Mouse (Mus musculus) limb, embryonic 10.5 days (tissue): Measurements from ENCODE around the gene Cpt2. TPM values are rescaled to one million over a fixed set of nuclear protein-coding genes. Genes with fewer than 3 reads are reported as not detected.

Source experiments
- DNase-seq: peaks from one replicate; pipeline ENCODE4 v3.0.0-alpha.2; 2017; ENCODE audit warnings: low spot score
- H3K27ac ChIP-seq: fragments of 300-500 bp; sonication (generic); 2 replicates; pipeline ENCODE4 v1.5.1; 2016; ENCODE audit warnings: mild to moderate bottlenecking
- H3K27me3 ChIP-seq: fragments of 300-500 bp; sonication (generic); 2 replicates; pipeline ENCODE4 v1.6.1; 2016; ENCODE audit warnings: low read depth, mild to moderate bottlenecking; ENCODE audit not compliant: poor library complexity, severe bottlenecking
- H3K36me3 ChIP-seq: fragments of 300-500 bp; sonication (generic); 2 replicates; pipeline ENCODE4 v1.6.1; 2016; ENCODE audit warnings: mild to moderate bottlenecking, moderate library complexity
- H3K4me1 ChIP-seq: fragments of 300-500 bp; sonication (generic); 2 replicates; pipeline ENCODE4 v1.6.1; 2016
- H3K4me3 ChIP-seq: fragments of 300-500 bp; sonication (generic); 2 replicates; pipeline ENCODE4 v1.5.1; 2016; ENCODE audit warnings: mild to moderate bottlenecking, moderate library complexity
- H3K9me3 ChIP-seq: fragments of 300-500 bp; sonication (generic); replicated peaks from 2 replicates; pipeline ENCODE4 v1.6.1; 2016; ENCODE audit warnings: mild to moderate bottlenecking
- WGBS: fragments of 180-500 bp; shearing (Covaris S2); methylation state at CpG from one replicate; pipeline ENCODE4 v1.1.7; 2016; 5-methylcytosine and 5-hydroxymethylcytosine counted together
- polyA plus RNA-seq: library from polyadenylated mRNA; unstranded; fragments of >200 nt; fragmentation: Nextera tagmentation; extraction: Ambion mirVana; gene quantifications from 2 replicates; pipeline ENCODE4 v1.2.1, GENCODE M21; 2016

The Cpt2 gene
- polyA plus RNA-seq, 1 experiment from 2014 or later = 41.6 TPM

GRCm38 (mm10) chr4:107904252-107904651 is 19.2 kb downstream of the Cpt2 start:
- no peak overlapping the region for H3K4me3 ChIP-seq
- no peak overlapping the region for H3K27ac ChIP-seq
- 92% methylated on average over 10 of the region's 10 CpGs for WGBS
- no peaks in the 10 kb centered on the region for H3K9me3 ChIP-seq
- H3K36me3 ChIP-seq = peaks cover 72% of the 10 kb centered on the region
- no peak for DNase-seq
- H3K27me3 ChIP-seq = no peaks in the 10 kb centered on the region
- H3K4me1 ChIP-seq = no peaks in the 10 kb centered on the region

DNA sequence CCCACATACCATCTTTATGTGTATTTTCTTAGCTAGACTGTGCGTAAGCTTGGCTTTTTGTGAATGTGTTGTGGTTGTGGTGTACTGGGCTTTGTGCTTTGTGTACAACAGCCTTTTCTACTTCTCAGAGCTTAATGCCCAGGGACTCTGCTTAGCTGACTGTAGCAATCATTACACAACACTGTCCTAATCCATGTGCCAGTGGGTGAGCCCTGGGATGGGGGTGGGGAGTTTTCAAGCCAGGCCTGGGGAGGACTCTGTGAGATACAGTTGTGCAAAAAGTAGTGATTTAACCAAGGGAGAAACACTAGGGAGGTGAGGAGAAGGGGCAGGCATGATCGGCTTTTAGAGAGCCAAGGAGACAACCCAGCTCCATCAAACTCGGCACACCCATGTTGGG is 23.2 kb downstream of the Cpt2 start:
- H3K36me3 ChIP-seq = peaks cover 78% of the 10 kb centered on the region
- no peak overlapping the region for H3K27ac ChIP-seq
- no peaks in the 10 kb centered on the region for H3K9me3 ChIP-seq

DNA sequence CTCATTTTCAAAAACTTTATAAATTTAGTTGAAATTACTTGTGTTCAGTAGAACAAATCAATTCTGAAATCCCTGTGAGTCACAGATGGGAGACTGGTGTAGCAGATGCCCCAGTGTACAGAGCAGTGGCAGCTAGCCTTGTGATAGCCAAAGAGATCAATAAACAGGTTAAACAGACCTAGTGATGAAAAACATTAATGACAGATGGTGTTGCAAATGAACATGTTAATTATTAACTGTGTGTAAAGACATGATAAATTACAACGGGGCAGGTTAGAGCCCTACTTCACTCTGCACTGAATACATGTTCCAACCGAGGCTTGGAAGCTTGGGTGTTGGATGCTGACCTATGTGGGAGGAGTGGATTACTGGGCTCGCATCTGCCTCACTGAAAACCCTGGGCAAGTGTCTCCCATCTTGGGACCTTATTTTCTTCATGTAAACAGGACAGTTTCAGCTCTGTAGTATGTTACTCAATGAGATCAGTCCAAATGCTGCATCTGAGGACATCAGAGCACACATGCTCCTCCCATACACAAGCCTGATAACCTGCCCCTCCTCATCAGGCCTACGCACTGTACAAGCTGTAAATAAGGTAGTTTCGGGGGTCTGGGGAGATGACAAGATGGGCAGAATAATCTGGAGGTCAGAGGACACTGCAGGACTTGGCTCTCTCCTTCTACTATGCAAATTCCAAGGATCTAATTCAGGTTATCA is 24.0 kb downstream of the Cpt2 start:
- Histone ChIP-seq H3K9me3 (no peaks in the 10 kb centered on the region), H3K27ac (no peak overlapping the region), H3K27me3 (no peaks in the 10 kb centered on the region), H3K4me1 (no peaks in the 10 kb centered on the region), H3K4me3 (no peak overlapping the region), H3K36me3 (peaks cover 77% of the 10 kb centered on the region)
- 82% methylated on average over 5 of the region's 5 CpGs for WGBS
- DNase-seq = no peak

More for the DNA sequence above, 23.2 kb downstream of the Cpt2 start:
- Histone ChIP-seq H3K27me3 (no peaks in the 10 kb centered on the region), H3K4me3 (no peak overlapping the region), H3K4me1 (no peaks in the 10 kb centered on the region)
- no peak for DNase-seq
- WGBS = 90% methylated on average over 3 of the region's 3 CpGs

DNA sequence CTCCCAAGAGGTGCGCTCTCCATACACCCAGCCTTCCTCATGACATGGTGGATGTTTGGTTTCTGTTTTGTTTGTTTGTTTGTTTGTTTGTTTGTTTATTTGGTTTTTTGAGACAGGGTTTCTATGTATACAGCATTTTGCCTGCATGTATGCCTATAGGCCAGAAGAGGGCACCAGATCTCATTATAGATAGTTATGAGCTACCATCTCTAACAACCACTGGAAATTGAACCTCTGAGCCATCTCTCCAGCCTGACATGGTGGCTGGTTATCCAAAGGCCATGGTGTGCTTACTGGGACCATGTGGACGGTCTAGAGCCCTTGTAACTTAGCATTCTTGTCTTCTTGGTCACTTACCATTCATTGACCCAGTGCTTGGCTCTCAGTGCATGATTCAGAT is 30.7 kb downstream of the Cpt2 start:
- DNase-seq = no peak
- no peak overlapping the region for H3K4me3 ChIP-seq
- 82% methylated on average over 2 of the region's 2 CpGs for WGBS
- H3K9me3 ChIP-seq = no peaks in the 10 kb centered on the region
- peaks cover 17% of the 10 kb centered on the region for H3K4me1 ChIP-seq
- no peaks in the 10 kb centered on the region for H3K27me3 ChIP-seq
- H3K27ac ChIP-seq = no peak overlapping the region
- H3K36me3 ChIP-seq = peaks cover 73% of the 10 kb centered on the region

- under 1% methylated on average over 48 of the region's 48 CpGs for WGBS
- peaks cover 74% of the 10 kb centered on the region for H3K36me3 ChIP-seq
- peak; percentile 97 for DNase-seq
- H3K9me3 ChIP-seq = no peaks in the 10 kb centered on the region
- H3K27me3 ChIP-seq = no peaks in the 10 kb centered on the region
- H3K4me3 ChIP-seq = peak within 1 kb of the TSS; percentile 68
- peaks cover 17% of the 10 kb centered on the region for H3K4me1 ChIP-seq
- H3K27ac ChIP-seq = peak within 1 kb of the TSS; percentile 83
Observed at GRCm38 (mm10) chr4:107889731-107890432, 33.5 kb downstream of the Cpt2 start, which contains the start of gene 0610037L13Rik. TSS of gene 0610037L13Rik (plus strand) at chr4:107889813.

DNA sequence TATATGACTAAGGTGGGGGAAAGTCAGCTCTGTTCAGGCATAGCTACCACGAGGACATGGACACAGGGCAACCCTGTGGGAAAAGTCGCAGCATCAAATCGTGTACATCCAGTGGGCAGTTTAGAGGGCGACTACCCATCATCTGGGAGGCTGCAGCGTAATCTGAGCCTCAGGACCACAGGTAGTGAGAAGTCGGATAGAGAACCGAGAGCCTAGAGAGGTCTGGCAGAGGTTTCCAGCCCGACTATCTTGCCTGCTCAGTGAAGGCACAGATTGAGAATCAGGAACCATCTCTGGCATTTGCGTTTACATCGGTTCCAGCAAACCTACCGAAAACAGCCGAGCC is 34.1 kb downstream of the Cpt2 start:
- H3K27ac ChIP-seq = peak overlapping the region; percentile 83
- no peaks in the 10 kb centered on the region for H3K9me3 ChIP-seq

GRCm38 (mm10) chr4:107886371-107886770 is 37.0 kb downstream of the Cpt2 start:
- Histone ChIP-seq H3K4me3 (no peak overlapping the region), H3K27ac (no peak overlapping the region), H3K4me1 (peaks cover 17% of the 10 kb centered on the region), H3K27me3 (no peaks in the 10 kb centered on the region), H3K9me3 (no peaks in the 10 kb centered on the region), H3K36me3 (peaks cover 74% of the 10 kb centered on the region)
- WGBS = 82% methylated on average over 7 of the region's 7 CpGs
- DNase-seq = no peak

More for the DNA sequence above, 34.1 kb downstream of the Cpt2 start:
- Histone ChIP-seq H3K36me3 (peaks cover 74% of the 10 kb centered on the region), H3K4me3 (peak overlapping the region; percentile 68), H3K4me1 (peaks cover 17% of the 10 kb centered on the region), H3K27me3 (no peaks in the 10 kb centered on the region)
- 2% methylated on average over 12 of the region's 12 CpGs for WGBS
- DNase-seq = no peak

DNA sequence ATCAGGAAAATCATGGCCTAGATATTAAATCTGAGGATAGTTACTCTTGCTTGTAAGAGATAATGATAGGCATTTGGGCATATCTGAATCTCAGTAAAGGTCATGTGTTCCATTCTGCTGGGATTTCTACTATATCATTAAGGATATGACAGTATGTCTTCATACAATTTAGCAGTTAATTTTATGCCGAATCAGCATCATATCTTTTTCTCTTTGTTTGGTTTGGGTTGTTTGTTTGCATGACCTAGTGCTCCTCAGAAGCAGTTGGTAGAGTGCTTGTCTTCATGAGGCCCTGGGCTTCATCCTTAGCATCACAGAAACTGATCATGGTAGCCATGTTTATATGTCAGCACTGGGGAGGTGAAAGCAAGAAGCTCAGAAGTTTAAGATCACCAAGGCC is 41.8 kb downstream of the Cpt2 start:
- Histone ChIP-seq H3K9me3 (no peaks in the 10 kb centered on the region), H3K4me1 (peaks cover 15% of the 10 kb centered on the region), H3K27ac (no peak overlapping the region), H3K36me3 (peaks cover 57% of the 10 kb centered on the region), H3K4me3 (no peak overlapping the region), H3K27me3 (no peaks in the 10 kb centered on the region)
- 94% methylated on average over 1 of the region's 1 CpGs for WGBS
- DNase-seq = no peak

- H3K4me3 ChIP-seq = peak within 1 kb of the TSS; percentile 73
- 4% methylated on average over 48 of the region's 48 CpGs for WGBS
- H3K4me1 ChIP-seq = peaks cover 15% of the 10 kb centered on the region
- peak; percentile 95 for DNase-seq
- H3K27ac ChIP-seq = peak within 1 kb of the TSS; percentile 87
- H3K27me3 ChIP-seq = no peaks in the 10 kb centered on the region
- H3K9me3 ChIP-seq = no peaks in the 10 kb centered on the region
- H3K36me3 ChIP-seq = peaks cover 35% of the 10 kb centered on the region
Observed at GRCm38 (mm10) chr4:107879254-107880050, 44.0 kb downstream of the Cpt2 start, which contains the start of gene Magoh. TSS of gene Magoh (plus strand) at chr4:107879755.

- Histone ChIP-seq H3K27ac (no peak overlapping the region), H3K4me1 (no peaks in the 10 kb centered on the region), H3K27me3 (no peaks in the 10 kb centered on the region), H3K9me3 (no peaks in the 10 kb centered on the region), H3K4me3 (no peak overlapping the region), H3K36me3 (peaks cover 39% of the 10 kb centered on the region)
- 88% methylated on average over 4 of the region's 4 CpGs for WGBS
- DNase-seq = no peak
Observed at GRCm38 (mm10) chr4:107864866-107865265, 58.5 kb downstream of the Cpt2 start.

DNA sequence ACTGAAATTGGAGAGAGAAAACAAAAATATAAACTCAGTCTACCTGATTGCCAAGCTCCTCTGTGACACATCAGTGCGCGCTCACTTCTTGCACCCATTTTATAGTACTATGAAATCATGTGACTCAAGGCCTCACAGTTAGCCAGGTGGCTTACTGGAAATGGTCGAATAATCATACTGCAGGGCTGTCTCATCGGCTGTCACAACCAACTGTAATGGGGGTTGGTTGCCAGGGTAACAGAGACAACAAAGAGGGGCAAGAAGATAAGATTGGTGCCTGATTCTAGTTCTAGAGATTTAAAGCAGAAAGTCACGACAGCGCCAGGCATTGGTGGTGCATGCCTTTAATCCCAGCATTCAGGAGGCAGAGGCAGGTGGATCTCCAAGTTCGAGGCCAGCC is 64.4 kb downstream of the Cpt2 start:
- Histone ChIP-seq H3K27me3 (no peaks in the 10 kb centered on the region), H3K4me3 (no peak overlapping the region), H3K9me3 (no peaks in the 10 kb centered on the region), H3K4me1 (no peaks in the 10 kb centered on the region), H3K27ac (no peak overlapping the region), H3K36me3 (peaks cover 74% of the 10 kb centered on the region)
- 93% methylated on average over 7 of the region's 7 CpGs for WGBS
- DNase-seq = no peak

DNA sequence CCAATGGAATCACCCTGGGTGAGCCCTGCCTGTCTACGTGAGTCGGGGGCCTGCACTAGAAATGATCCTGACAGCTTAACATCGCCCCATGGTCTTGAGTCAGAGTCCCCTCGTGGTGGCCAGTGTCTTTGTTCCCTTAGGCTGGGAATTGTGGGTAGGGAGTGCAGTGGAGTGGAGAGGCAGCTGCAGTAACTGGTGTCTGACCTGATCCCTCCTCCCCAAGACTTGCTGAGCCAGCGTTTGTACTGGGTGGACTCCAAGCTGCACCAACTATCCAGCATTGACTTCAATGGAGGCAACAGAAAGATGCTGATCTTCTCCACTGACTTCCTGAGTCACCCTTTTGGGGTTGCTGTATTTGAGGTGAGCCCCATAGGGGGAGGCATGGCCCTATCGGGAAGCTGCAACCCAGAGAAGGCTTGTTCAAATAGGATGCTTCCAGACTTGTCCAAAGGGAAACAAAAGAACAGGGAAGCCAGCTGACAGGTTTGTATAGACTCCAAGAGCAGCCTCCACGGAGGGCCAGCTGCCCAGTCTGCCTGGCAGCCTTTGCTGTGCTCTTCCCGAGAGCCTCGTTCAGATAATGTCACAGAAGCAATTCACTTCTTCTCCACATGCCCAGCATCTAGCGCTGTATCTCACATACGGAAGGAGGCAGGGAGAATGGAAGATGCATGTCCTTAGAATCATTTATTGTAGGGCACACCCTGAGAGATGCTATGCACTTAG is 66.3 kb downstream of the Cpt2 start:
- no peaks in the 10 kb centered on the region for H3K4me1 ChIP-seq
- H3K4me3 ChIP-seq = no peak overlapping the region
- WGBS = 85% methylated on average over 11 of the region's 11 CpGs
- no peaks in the 10 kb centered on the region for H3K9me3 ChIP-seq
- H3K27ac ChIP-seq = no peak overlapping the region
- no peaks in the 10 kb centered on the region for H3K27me3 ChIP-seq
- no peak for DNase-seq
- H3K36me3 ChIP-seq = peaks cover 70% of the 10 kb centered on the region
